Mouse (Mus musculus) lung, postnatal 0 days (tissue): ENCODE data around the gene Gdpd5.

Experiments
- CTCF ChIP-seq: IDR thresholded peaks from 2 replicates; pipeline ENCODE4 v1.5.1; 2016; ENCODE audit warnings: antibody characterized with exemption, mild to moderate bottlenecking
- EP300 ChIP-seq: IDR thresholded peaks from 2 replicates; pipeline ENCODE4 v1.6.1; 2016; ENCODE audit warnings: antibody characterized with exemption, mild to moderate bottlenecking, control low read depth

DNA sequence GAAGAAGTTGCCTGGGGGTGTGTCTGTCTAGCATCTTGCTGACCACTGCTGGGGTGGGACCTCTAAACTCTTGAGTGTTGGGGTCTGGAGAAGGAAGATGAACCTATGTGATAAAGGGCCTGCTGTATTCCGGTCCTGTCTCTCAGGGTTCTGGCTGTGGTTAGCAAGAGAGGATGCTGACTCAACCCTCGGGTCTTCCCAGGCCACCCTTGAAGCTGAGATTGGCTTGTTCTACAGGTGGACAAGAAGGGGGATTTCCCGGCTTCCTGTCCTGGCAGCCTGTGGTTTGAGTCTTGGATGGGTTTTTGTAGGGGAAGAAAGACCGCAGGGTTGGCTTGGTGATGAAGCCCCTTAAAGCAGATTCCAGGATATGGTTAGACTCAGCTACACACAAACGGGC lies 47.6 kb downstream of the Gdpd5 start:
- TF ChIP-seq CTCF (no peak), EP300 (no peak)
